Mouse (Mus musculus) lung, embryonic 15.5 days (tissue): ENCODE measurements at regions not wholly inside any gene's neighbourhood (a gene's known extent, or its start where the extent isn't known, plus 50 kb on each side); places are given as distances from the start of the nearest gene placed in this dataset.
"Not testable (repeated sequence)": the region's sequence is repeated elsewhere in the genome, so short reads cannot be mapped to it uniquely, and the experiment has no call there.

Source experiments
- ATAC-seq: fragments of 200-750 bp; cut with Nextera tagmentation; 2 replicates; pipeline ENCODE4 v1.8.0; 2017; ENCODE audit warnings: moderate number of reproducible peaks, borderline replicate concordance; ENCODE audit not compliant: low FRiP score, low TSS enrichment; ENCODE audit errors: extremely low read depth
- H3K27ac ChIP-seq: fragments of 300-500 bp; sonication (generic); 2 replicates; pipeline ENCODE4 v1.5.1; 2015; ENCODE audit warnings: moderate library complexity, mild to moderate bottlenecking, inconsistent platforms
- H3K27me3 ChIP-seq: fragments of 300-500 bp; sonication (generic); 2 replicates; pipeline ENCODE4 v1.6.1; 2015; ENCODE audit warnings: inconsistent platforms
- H3K36me3 ChIP-seq: fragments of 300-500 bp; sonication (generic); 2 replicates; pipeline ENCODE4 v1.6.1; 2015; ENCODE audit warnings: inconsistent platforms
- H3K4me1 ChIP-seq: fragments of 300-500 bp; sonication (generic); 2 replicates; pipeline ENCODE4 v1.6.1; 2015; ENCODE audit warnings: inconsistent platforms
- H3K4me2 ChIP-seq: fragments of 300-500 bp; sonication (generic); 2 replicates; pipeline ENCODE4 v1.6.1; 2015; ENCODE audit warnings: inconsistent platforms, mild to moderate bottlenecking, moderate library complexity
- H3K4me3 ChIP-seq: fragments of 300-500 bp; sonication (generic); 2 replicates; pipeline ENCODE4 v1.5.1; 2015; ENCODE audit warnings: mild to moderate bottlenecking, inconsistent platforms
- H3K9ac ChIP-seq: fragments of 300-500 bp; sonication (generic); 2 replicates; pipeline ENCODE4 v1.6.1; 2015; ENCODE audit warnings: inconsistent platforms
- H3K9me3 ChIP-seq: fragments of 300-500 bp; sonication (generic); 2 replicates; pipeline ENCODE4 v1.6.1; 2016; ENCODE audit warnings: inconsistent platforms
- WGBS: fragments of 180-500 bp; shearing (Covaris S2); methylation state at CpG from one replicate; pipeline ENCODE4 v1.1.7; 2015; 5-methylcytosine and 5-hydroxymethylcytosine counted together

GRCm38 (mm10) chr8:35160230-35160629 lies 605.4 kb upstream of the Gm19410 start:
- peak; percentile 62; the same call in 1 of the 2 replicates for ATAC-seq
- no peak overlapping the region for H3K4me3 ChIP-seq
- WGBS: 79% methylated on average over 12 of the region's 12 CpGs
- H3K27ac ChIP-seq: no peak overlapping the region
- H3K36me3 ChIP-seq: no peaks in the 10 kb centered on the region
- H3K9me3 ChIP-seq: no peaks in the 10 kb centered on the region
- H3K27me3 ChIP-seq: no peaks in the 10 kb centered on the region
- H3K4me1 ChIP-seq: no peaks in the 10 kb centered on the region
- no peak overlapping the region for H3K9ac ChIP-seq
- H3K4me2 ChIP-seq: no peak overlapping the region

GRCm38 (mm10) chr8:35162166-35162565 lies 603.4 kb upstream of the Gm19410 start:
- ATAC-seq, H3K4me3 ChIP-seq, H3K27ac ChIP-seq, H3K27me3 ChIP-seq, H3K4me2 ChIP-seq, H3K9ac ChIP-seq, H3K36me3 ChIP-seq, H3K4me1 ChIP-seq, H3K9me3 ChIP-seq: not testable (repeated sequence)
- 88% methylated on average over 4 of the region's 4 CpGs for WGBS

- Histone ChIP-seq H3K4me1 (no peaks in the 10 kb centered on the region), H3K36me3 (no peaks in the 10 kb centered on the region), H3K4me3 (no peak overlapping the region), H3K9me3 (no peaks in the 10 kb centered on the region), H3K9ac (no peak overlapping the region), H3K27me3 (no peaks in the 10 kb centered on the region), H3K4me2 (no peak overlapping the region), H3K27ac (no peak overlapping the region)
- WGBS: 86% methylated on average over 6 of the region's 6 CpGs
- ATAC-seq: no peak
These were observed 599.0 kb upstream of the Gm19410 start for GRCm38 (mm10) chr8:35166611-35167010.

DNA sequence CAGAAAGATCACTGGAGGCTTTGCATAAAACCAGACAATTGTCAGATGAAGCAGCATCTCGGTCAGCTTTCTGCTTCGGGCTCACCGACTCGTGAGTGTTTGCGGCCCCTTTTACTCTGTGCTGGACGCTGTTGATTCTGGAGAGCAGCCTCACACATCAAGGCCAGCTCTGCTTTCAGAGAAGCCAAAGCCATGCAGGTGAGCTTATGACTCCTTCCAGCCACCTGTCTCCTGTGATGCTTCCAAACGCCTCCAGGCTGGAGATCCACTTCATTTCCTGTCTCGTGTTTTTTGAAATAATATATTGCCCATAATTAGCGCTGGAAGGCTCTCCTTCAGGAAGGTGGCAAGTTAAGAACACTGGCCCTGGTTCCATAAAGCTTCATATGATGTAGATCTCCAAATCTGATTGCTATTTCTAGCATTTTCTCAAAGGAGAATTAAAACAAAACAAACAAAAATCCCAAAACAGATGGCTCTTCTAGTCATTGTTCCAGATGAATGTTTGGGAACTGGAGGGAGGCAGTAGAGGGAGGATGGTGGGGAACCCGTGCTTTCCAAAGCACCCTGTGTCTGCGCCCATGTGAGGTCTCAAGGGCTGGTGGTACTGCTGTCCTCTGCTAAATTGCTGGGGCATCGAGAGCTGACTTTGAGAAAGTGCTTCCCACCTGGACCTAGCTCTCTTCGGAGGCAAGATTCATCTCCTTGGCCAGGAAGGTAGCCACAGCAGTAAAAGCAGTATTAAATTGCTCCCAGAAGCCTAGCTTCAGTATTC lies 593.9 kb upstream of the Gm19410 start:
- Histone ChIP-seq H3K36me3 (no peaks in the 10 kb centered on the region), H3K27ac (no peak overlapping the region), H3K9ac (no peak overlapping the region), H3K4me2 (no peak overlapping the region), H3K4me1 (0 out of 2 replicates have a peak, but pooled peaks cover under 1% of the 10 kb centered on the region), H3K27me3 (no peaks in the 10 kb centered on the region), H3K4me3 (no peak overlapping the region), H3K9me3 (no peaks in the 10 kb centered on the region)
- WGBS: 77% methylated on average over 13 of the region's 13 CpGs
- no peak for ATAC-seq

GRCm38 (mm10) chr8:35177314-35177713 lies 588.3 kb upstream of the Gm19410 start:
- H3K27me3 ChIP-seq: no peaks in the 10 kb centered on the region
- H3K27ac ChIP-seq: no peak overlapping the region; the same call in 1 of the 2 replicates
- no peaks in the 10 kb centered on the region for H3K36me3 ChIP-seq
- peak; percentile 62; the same call in 1 of the 2 replicates for ATAC-seq
- H3K4me2 ChIP-seq: no peak overlapping the region
- 0 out of 2 replicates have a peak, but pooled peaks cover 6% of the 10 kb centered on the region for H3K4me1 ChIP-seq
- no peaks in the 10 kb centered on the region for H3K9me3 ChIP-seq
- no peak overlapping the region for H3K4me3 ChIP-seq
- 46% methylated on average over 5 of the region's 5 CpGs for WGBS
- no peak overlapping the region for H3K9ac ChIP-seq

DNA sequence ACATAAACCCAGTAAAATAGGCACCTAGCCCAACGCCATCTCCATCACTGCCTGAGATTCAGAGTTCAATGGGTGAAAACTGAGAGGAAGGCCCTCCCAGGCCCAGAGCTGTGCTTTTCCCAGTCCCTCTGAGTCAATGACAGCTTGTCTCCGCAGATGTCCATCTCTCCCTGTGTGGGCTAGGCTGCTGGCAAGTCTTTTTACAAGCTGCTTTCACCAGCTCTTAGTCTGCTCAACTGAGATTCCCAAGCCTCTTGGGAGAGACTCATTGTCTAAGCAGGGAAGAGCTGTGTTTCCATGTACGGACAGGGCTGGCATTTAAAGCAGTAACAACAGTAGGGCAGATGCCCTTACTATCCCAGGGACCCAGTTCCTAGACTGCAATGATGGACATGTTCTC lies 585.5 kb upstream of the Gm19410 start:
- no peak overlapping the region for H3K27ac ChIP-seq
- no peak overlapping the region for H3K4me3 ChIP-seq
- ATAC-seq: no peak
- no peak overlapping the region for H3K4me2 ChIP-seq
- no peak overlapping the region for H3K9ac ChIP-seq
- 69% methylated on average over 3 of the region's 3 CpGs for WGBS
- H3K36me3 ChIP-seq: no peaks in the 10 kb centered on the region
- H3K27me3 ChIP-seq: no peaks in the 10 kb centered on the region
- no peaks in the 10 kb centered on the region for H3K9me3 ChIP-seq
- H3K4me1 ChIP-seq: 0 out of 2 replicates have a peak, but pooled peaks cover 9% of the 10 kb centered on the region

GRCm38 (mm10) chr8:35182141-35182540 lies 583.4 kb upstream of the Gm19410 start:
- Histone ChIP-seq H3K27ac (no peak overlapping the region), H3K4me1 (0 out of 2 replicates have a peak, but pooled peaks cover 5% of the 10 kb centered on the region), H3K9me3 (no peaks in the 10 kb centered on the region), H3K27me3 (no peaks in the 10 kb centered on the region), H3K4me3 (no peak overlapping the region), H3K9ac (no peak overlapping the region), H3K36me3 (no peaks in the 10 kb centered on the region), H3K4me2 (no peak overlapping the region)
- ATAC-seq: no peak
- 73% methylated on average over 4 of the region's 4 CpGs for WGBS

DNA sequence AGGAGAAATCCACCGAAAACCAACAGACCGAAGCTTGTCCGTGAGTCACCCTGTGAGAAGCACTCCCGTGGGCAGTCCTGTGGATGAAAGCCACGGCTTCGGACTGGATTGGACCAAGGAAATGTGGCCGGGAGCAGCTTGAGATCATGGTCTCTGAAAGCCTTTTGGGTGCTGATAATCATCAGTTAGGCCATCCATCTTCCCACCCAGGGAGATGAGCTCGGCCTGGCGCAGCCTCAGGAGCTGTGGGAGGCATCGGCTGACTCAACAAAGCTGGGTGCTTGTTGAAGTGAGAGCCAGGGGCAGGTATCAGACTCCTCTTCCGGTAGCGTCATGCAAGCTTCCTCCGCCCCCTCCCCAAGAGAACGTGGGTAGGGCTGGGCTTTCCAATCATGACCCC lies 582.2 kb upstream of the Gm19410 start:
- H3K4me3 ChIP-seq: no peak overlapping the region
- H3K9ac ChIP-seq: no peak overlapping the region
- H3K27me3 ChIP-seq: no peaks in the 10 kb centered on the region
- H3K4me1 ChIP-seq: 0 out of 2 replicates have a peak, but pooled peaks cover 3% of the 10 kb centered on the region
- H3K4me2 ChIP-seq: no peak overlapping the region
- no peaks in the 10 kb centered on the region for H3K9me3 ChIP-seq
- WGBS: 88% methylated on average over 14 of the region's 14 CpGs
- H3K27ac ChIP-seq: no peak overlapping the region
- no peaks in the 10 kb centered on the region for H3K36me3 ChIP-seq
- ATAC-seq: no peak

DNA sequence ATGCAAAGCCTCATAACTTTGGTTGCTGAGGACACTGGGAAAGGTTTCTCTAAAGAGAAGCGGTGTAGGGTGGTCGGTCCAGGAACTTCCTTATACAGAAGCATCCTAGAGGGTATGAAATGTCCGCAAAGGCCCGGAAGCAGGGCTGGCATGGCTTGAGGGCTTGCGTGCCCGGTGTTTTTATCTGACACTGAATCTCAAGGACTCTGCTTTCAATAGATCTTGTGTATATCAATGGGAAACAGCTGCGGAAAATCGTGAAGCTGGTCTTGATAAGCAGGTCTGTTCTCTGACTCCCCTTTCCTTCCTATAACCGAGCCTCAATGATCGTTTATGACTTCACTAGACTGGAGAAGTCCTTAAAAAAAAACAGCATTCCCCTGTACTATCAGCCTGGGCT lies 580.4 kb upstream of the Gm19410 start:
- ATAC-seq: no peak

DNA sequence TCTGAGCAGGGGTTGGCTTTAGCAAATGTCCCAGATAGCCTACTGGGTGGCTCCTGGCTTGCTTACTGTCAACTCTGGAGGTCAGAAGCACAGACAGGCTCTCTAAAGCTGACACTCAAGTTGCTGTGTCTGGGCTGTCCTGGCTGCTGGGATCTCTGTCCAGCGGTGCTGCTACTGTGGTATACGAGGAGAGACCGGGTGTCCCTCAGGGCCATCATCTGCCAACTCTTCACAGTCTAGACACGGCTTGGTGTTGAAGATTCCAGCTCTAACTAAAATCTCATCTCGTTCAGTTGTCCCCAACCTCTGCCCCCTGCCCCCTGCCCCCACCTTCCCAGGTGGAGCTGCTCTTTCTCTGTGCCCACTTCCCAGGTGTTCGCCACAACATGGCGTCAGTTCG lies 577.1 kb upstream of the Gm19410 start:
- H3K36me3 ChIP-seq: no peaks in the 10 kb centered on the region
- no peak overlapping the region for H3K9ac ChIP-seq
- H3K9me3 ChIP-seq: no peaks in the 10 kb centered on the region
- peaks cover 5% of the 10 kb centered on the region for H3K4me1 ChIP-seq
- 87% methylated on average over 8 of the region's 8 CpGs for WGBS
- ATAC-seq: no peak
- H3K27ac ChIP-seq: no peak overlapping the region
- no peak overlapping the region for H3K4me2 ChIP-seq
- H3K4me3 ChIP-seq: no peak overlapping the region
- H3K27me3 ChIP-seq: no peaks in the 10 kb centered on the region

More for the DNA sequence above, 580.4 kb upstream of the Gm19410 start:
- Histone ChIP-seq H3K9ac (no peak overlapping the region), H3K4me1 (0 out of 2 replicates have a peak, but pooled peaks cover 3% of the 10 kb centered on the region), H3K9me3 (no peaks in the 10 kb centered on the region), H3K27ac (peak overlapping the region; percentile 45; the same call in 1 of the 2 replicates), H3K36me3 (no peaks in the 10 kb centered on the region), H3K4me3 (no peak overlapping the region), H3K27me3 (no peaks in the 10 kb centered on the region), H3K4me2 (peak overlapping the region; percentile 16; the same call in 1 of the 2 replicates)
- WGBS: 47% methylated on average over 10 of the region's 10 CpGs

DNA sequence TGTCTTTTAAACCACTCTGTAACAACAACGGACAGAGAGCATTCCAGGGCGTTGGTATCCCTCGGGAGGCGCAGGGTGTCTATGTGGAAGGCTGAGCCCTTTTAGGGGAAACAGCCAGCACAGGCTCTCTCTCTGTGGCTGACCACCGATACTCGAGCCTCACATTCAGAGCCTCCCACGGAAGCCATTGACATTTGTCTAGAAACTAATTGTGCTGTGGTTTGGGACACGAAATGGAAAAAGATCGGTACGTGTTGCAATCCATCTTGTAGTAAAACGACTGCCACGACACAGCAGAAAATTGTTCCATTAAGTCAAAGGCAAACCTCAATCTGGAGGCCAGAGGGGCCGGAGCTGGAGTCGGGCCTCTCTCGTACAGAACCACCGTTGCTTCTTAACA lies 575.9 kb upstream of the Gm19410 start:
- no peak overlapping the region for H3K4me3 ChIP-seq
- no peak for ATAC-seq
- 73% methylated on average over 16 of the region's 16 CpGs for WGBS
- no peak overlapping the region for H3K4me2 ChIP-seq
- no peaks in the 10 kb centered on the region for H3K9me3 ChIP-seq
- H3K4me1 ChIP-seq: peaks cover 4% of the 10 kb centered on the region
- H3K27me3 ChIP-seq: no peaks in the 10 kb centered on the region
- H3K9ac ChIP-seq: no peak overlapping the region
- H3K27ac ChIP-seq: no peak overlapping the region
- H3K36me3 ChIP-seq: no peaks in the 10 kb centered on the region

GRCm38 (mm10) chr8:35192515-35192914 lies 573.1 kb upstream of the Gm19410 start:
- Histone ChIP-seq H3K27ac (no peak overlapping the region), H3K4me3 (no peak overlapping the region), H3K9me3 (no peaks in the 10 kb centered on the region), H3K4me1 (peaks cover 4% of the 10 kb centered on the region), H3K36me3 (no peaks in the 10 kb centered on the region), H3K9ac (no peak overlapping the region), H3K4me2 (no peak overlapping the region), H3K27me3 (no peaks in the 10 kb centered on the region)
- WGBS: 40% methylated on average over 3 of the region's 3 CpGs
- no peak for ATAC-seq
